Mouse (Mus musculus) kidney, adult 2 months (tissue): ENCODE results near the gene Hoxb5.

Experiments
- CTCF ChIP-seq: fragments of 200-500 bp; conservative IDR thresholded peaks from 2 replicates; pipeline ENCODE4 v1.5.1; 2011; ENCODE audit warnings: low read depth, mild to moderate bottlenecking, control low read depth, low read length, moderate library complexity, mixed read lengths; ENCODE audit not compliant: insufficient read depth, insufficient read length
- POLR2A ChIP-seq: fragments of 200-500 bp; IDR thresholded peaks from one replicate; pipeline ENCODE4 v1.6.1; 2011; ENCODE audit warnings: low read depth, low read length, control low read depth

- TF ChIP-seq POLR2A (no peak), CTCF (no peak)
Observed at GRCm38 (mm10) chr11:96263636-96264389, 39.3 kb upstream of the Hoxb5 start.
